Mouse (Mus musculus): ENCODE results near the gene Snrnp40.

Snrnp40 gene

GRCm38 (mm10) chr4:130380418-130380817 lies 20.5 kb downstream of the Snrnp40 start:
- no peak for DNase-seq (ENCODE audit: low spot score in 2 of 2)

- DNase-seq (ENCODE audit: low spot score in 2 of 2), result no peak
These were observed 27.3 kb downstream of the Snrnp40 start for GRCm38 (mm10) chr4:130387256-130387655.

GRCm38 (mm10) chr4:130389496-130389895 lies 29.6 kb downstream of the Snrnp40 start:
- no peak for DNase-seq (ENCODE audit: low spot score in 2 of 2)

- no peak for DNase-seq (ENCODE audit: low spot score in 2 of 2)
These were observed 30.0 kb downstream of the Snrnp40 start for GRCm38 (mm10) chr4:130389927-130390326.

GRCm38 (mm10) chr4:130391265-130391664 lies 31.3 kb downstream of the Snrnp40 start:
- DNase-seq (ENCODE audit: low spot score in 2 of 2), result no peak

All from thymus, postnatal 10 days (tissue).